Mouse (Mus musculus) CD4-positive, CD25-positive, alpha-beta regulatory T cell, adult 2 months (primary cell): Measurements from ENCODE around the gene Csde1.

ENCODE experiments used
- DNase-seq: peaks from one replicate; pipeline ENCODE4 v3.0.0-alpha.2; 2012; ENCODE audit warnings: low read depth, low spot score

Csde1 gene

GRCm38 (mm10) chr3:103020249-103020942 is at the start of gene Csde1:
Gene Csde1, plus strand, starts transcription at chr3:103020426.
- peak; percentile 99 for DNase-seq

- no peak for DNase-seq
Observed at GRCm38 (mm10) chr3:102970508-102970907, 49.7 kb upstream of the Csde1 start.

DNA sequence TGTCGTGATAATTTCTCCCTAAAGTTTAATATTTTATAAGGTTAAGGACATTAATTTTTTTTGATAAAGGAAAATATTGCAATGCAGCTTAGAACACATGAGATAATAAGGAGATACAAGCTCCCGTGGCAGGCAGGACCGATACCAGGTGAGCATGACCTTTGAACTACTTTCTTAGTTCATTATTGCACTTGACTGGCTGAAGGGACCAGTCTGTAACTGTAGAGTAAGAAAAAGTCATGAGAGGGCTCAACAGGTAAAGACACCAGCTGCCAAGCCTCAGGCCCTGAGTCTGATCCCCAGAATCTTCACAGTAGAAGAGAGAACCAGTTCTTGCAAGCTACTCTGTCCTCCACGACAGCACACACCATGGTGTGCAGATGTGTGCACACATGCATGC is 43.3 kb upstream of the Csde1 start:
- no peak for DNase-seq

DNA sequence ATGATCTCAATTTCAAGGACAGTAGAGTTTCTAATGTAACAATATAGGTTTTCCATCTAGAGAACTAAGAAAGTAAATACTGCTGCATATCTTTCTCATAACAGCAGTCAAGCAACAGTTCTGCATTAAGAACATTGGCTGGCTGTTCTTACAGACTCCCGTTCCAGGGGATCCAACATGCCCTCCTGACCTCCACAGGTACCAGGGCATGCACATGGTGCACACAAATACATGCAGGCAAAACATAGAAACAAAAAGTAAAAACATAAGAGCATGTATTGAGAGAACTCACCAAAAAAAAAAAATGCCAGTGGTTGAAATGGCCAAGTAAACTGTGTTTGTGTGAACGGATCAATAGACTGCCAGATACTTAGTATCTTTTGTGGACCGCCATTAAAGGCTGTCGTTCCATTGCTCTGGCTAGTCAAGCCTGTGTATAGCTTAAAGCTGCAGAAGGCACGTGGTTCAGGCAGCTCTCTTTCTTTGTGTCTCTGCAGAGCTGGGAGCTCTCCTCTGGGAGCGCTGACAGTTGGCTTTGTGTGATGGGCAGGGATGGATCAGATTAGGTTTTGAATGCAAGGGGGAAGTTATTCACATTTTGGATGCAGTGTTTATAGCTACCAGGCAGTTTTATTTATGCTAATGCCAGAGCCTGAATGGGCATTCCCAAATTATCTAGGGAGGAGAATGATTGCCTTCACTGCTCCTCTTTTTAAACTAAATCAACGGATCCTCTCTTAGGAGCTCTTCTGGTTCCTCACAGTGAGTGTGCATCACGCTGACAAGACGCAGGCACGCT is 40.5 kb upstream of the Csde1 start:
- DNase-seq, result no peak

GRCm38 (mm10) chr3:102980349-102980736 is 39.9 kb upstream of the Csde1 start:
- no peak for DNase-seq

- no peak for DNase-seq
Observed at GRCm38 (mm10) chr3:102991041-102991440, 29.2 kb upstream of the Csde1 start.

GRCm38 (mm10) chr3:102992936-102993335 is 27.3 kb upstream of the Csde1 start:
- DNase-seq, result no peak

- no peak for DNase-seq
Observed at GRCm38 (mm10) chr3:102995233-102995604, 25.0 kb upstream of the Csde1 start.

GRCm38 (mm10) chr3:102995605-102996321 is 24.5 kb upstream of the Csde1 start, which contains the start of gene Sike1:
Gene Sike1, plus strand, starts transcription at chr3:102995708.
- DNase-seq, result peak; percentile 96

GRCm38 (mm10) chr3:102997036-102997435 is 23.2 kb upstream of the Csde1 start:
- no peak for DNase-seq

DNA sequence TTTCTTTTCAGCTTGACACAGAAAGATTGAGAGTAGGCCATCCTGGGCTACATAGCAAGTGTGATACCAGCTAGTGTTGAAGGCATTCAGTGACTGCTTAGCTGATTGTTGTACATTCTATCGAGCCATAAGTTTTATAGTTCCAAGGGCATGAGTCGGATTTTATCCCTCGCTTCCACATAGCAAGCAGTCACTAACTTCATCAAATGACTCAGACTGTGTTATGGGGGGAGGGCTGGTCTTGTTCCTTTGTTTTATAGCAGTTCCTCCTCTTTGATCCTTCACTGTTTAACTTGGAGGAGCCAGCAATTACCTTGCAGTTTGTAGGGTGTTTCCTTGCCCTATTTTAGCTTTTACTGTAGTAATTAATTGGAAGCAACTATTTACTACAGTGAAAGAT is 22.6 kb upstream of the Csde1 start:
- no peak for DNase-seq

- DNase-seq, result no peak
Observed at GRCm38 (mm10) chr3:103001595-103001994, 18.6 kb upstream of the Csde1 start.

- no peak for DNase-seq
Observed at GRCm38 (mm10) chr3:103017350-103017749, 2.9 kb upstream of the Csde1 start.

DNA sequence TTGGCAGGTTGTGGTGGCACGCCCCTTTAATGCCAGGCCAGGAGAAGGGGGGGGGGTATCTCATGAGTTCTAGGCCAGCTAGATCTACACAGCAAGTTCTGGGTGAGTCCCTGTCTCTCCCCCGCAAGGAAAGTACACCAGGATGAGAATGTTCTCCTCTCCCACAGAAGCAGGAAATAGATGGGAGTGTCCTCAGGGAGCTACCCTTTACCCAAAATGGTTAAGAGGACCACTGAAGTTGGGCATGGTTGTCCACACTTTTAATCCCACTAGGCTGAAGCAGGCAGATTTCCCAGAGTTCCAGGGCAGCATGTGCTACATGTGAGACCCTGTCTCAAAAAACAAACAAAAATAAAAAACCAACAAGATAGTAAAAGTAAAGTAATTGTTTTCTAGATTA is 764 bp upstream of the Csde1 start:
- peak; percentile 17 for DNase-seq

DNA sequence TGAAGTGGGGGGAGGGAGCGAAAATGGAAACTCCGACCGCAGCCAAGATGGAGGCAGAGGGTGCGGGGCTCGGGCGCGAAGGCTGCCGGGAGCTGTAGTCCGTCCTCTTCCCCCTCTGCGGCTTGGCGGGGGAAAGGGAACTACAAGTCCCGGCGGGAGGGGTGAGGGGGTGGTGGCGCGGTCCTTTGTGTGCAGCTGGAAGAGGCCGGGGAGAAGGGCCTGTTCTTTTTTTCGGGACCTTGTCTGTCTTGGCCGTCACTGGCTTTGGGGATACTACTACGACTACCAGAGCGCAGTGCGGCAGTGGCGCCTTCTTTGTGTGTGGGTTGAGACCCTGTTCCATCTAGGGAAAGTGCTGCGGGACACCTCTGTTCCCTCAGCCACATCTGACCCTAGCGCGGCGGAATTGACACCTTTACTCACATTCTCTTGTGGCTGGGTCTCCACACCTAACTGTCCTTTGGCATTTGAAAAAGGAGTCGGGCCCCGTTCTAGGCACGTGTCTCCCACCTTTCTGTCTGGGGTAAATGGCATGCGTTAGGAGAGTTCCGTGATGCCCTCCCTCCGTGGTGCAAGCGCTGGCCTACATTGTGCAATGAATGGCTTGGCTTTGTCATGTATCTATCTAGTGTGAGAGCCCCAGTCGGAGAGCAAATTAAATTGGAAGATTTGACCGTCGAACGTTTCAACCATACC is 865 bp downstream of the Csde1 start:
- DNase-seq, result peak; percentile 94

DNA sequence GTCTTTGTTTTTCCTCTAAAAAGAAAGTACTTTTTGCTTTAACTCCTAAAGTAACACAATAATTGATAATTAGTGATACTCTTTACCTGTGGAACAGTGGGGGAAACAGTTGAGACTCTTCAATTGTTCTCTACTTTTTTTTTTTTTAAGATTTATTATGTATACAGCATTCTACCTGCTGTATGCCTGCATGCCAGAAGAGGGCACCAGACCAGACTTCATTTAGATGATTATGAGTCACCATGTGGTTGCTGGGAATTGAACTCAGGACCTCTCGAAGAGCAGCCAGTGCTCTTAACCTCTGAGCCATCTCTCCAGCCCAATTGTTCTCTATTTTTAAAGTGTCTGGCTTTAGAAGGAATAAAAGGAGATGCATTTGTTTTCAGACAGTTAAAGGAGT is 5.9 kb downstream of the Csde1 start:
- peak; percentile 78 for DNase-seq

- no peak for DNase-seq
Observed at GRCm38 (mm10) chr3:103040285-103040684, 20.1 kb downstream of the Csde1 start.

GRCm38 (mm10) chr3:103040861-103041379 is 20.7 kb downstream of the Csde1 start:
- DNase-seq, result no peak

DNA sequence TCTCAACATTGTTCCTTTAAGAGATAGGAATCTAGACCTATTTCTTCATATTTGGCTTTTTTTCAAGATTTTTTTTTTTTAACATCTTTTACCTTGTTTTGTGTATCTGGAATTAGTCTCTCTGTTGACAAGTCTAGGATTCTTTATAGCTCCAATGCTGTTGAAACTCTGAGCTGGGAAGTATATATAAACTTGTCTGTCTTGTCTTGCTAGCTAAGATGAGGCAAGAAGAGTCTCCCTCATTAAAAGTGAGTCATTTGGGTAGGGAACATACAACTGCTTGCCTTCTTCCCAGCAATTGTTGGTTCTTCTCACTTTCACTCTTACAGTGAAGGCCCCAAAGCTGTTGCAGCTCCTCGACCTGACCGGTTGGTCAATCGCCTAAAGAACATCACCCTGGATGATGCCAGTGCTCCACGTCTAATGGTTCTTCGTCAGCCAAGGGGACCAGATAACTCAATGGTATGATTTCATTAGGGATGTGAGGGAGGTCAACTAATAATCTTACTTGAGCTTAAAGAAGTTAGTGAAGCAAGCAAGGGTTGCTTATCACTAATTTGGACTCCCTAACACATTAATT is 35.9 kb downstream of the Csde1 start:
- DNase-seq, result no peak

GRCm38 (mm10) chr3:103057752-103058151 is 37.5 kb downstream of the Csde1 start:
- DNase-seq, result no peak
